Mouse (Mus musculus): ENCODE measurements around the gene Serpinb6b. TPM values are rescaled to one million over a fixed set of nuclear protein-coding genes. Genes with fewer than 3 reads are reported as not detected.

Serpinb6b gene
- polyA plus RNA-seq, 1 experiment, result 15.9 TPM

GRCm38 (mm10) chr13:33005501-33006075 is 40.6 kb downstream of the Serpinb6b start:
- no peak overlapping the region for H3K27ac ChIP-seq (ENCODE audit: control insufficient read depth, insufficient read depth, low read length)
- no peak for DNase-seq
- WGBS, result 73% methylated on average over 2 of the region's 2 CpGs
- no peak for TF ChIP-seq POLR2A (IDR thresholded peaks at IDR 0.05; ENCODE audit: control insufficient read depth, extremely low read depth, insufficient read depth, low read length, poor library complexity)
- no peak for TF ChIP-seq CTCF (IDR thresholded peaks at IDR 0.05; ENCODE audit: borderline replicate concordance, control insufficient read depth, extremely low read depth, insufficient read depth, low read length, poor library complexity)
- no peak overlapping the region for H3K4me3 ChIP-seq (ENCODE audit: control insufficient read depth, insufficient read depth, low read length)
- H3K4me1 ChIP-seq (replicated peaks; ENCODE audit: control insufficient read depth, insufficient read depth, low read length), result peaks cover 5% of the 10 kb centered on the region
- H3K27me3 ChIP-seq (ENCODE audit: control insufficient read depth, insufficient read depth, low read length), result no peaks in the 10 kb centered on the region
- H3K36me3 ChIP-seq (ENCODE audit: control insufficient read depth, insufficient read depth, low read length), result 0 out of 2 replicates have a peak, but pooled peaks cover 6% of the 10 kb centered on the region

GRCm38 (mm10) chr13:33006555-33006954 is 41.5 kb downstream of the Serpinb6b start:
- Histone ChIP-seq H3K27ac (ENCODE audit: control insufficient read depth, insufficient read depth, low read length) (no peak overlapping the region), H3K4me1 (replicated peaks; ENCODE audit: control insufficient read depth, insufficient read depth, low read length) (peaks cover 5% of the 10 kb centered on the region), H3K27me3 (ENCODE audit: control insufficient read depth, insufficient read depth, low read length) (no peaks in the 10 kb centered on the region), H3K36me3 (ENCODE audit: control insufficient read depth, insufficient read depth, low read length) (0 out of 2 replicates have a peak, but pooled peaks cover 6% of the 10 kb centered on the region), H3K4me3 (ENCODE audit: control insufficient read depth, insufficient read depth, low read length) (no peak overlapping the region)
- TF ChIP-seq POLR2A (IDR thresholded peaks at IDR 0.05; ENCODE audit: control insufficient read depth, extremely low read depth, insufficient read depth, low read length, poor library complexity) (no peak), CTCF (IDR thresholded peaks at IDR 0.05; ENCODE audit: borderline replicate concordance, control insufficient read depth, extremely low read depth, insufficient read depth, low read length, poor library complexity) (no peak)
- over 99% methylated on average over 3 of the region's 3 CpGs for WGBS
- no peak for DNase-seq

GRCm38 (mm10) chr13:33012395-33012794 is 47.4 kb downstream of the Serpinb6b start:
- Histone ChIP-seq H3K36me3 (ENCODE audit: control insufficient read depth, insufficient read depth, low read length) (0 out of 2 replicates have a peak, but pooled peaks cover 6% of the 10 kb centered on the region), H3K27ac (ENCODE audit: control insufficient read depth, insufficient read depth, low read length) (no peak overlapping the region), H3K4me1 (replicated peaks; ENCODE audit: control insufficient read depth, insufficient read depth, low read length) (no peaks in the 10 kb centered on the region), H3K4me3 (ENCODE audit: control insufficient read depth, insufficient read depth, low read length) (no peak overlapping the region), H3K27me3 (ENCODE audit: control insufficient read depth, insufficient read depth, low read length) (no peaks in the 10 kb centered on the region)
- TF ChIP-seq CTCF (IDR thresholded peaks at IDR 0.05; ENCODE audit: borderline replicate concordance, control insufficient read depth, extremely low read depth, insufficient read depth, low read length, poor library complexity), result no peak
- no peak for TF ChIP-seq POLR2A (IDR thresholded peaks at IDR 0.05; ENCODE audit: control insufficient read depth, extremely low read depth, insufficient read depth, low read length, poor library complexity)
- no peak for DNase-seq
- 95% methylated on average over 1 of the region's 1 CpGs for WGBS

- DNase-seq, result no peak
- TF ChIP-seq CTCF (IDR thresholded peaks at IDR 0.05; ENCODE audit: borderline replicate concordance, control insufficient read depth, extremely low read depth, insufficient read depth, low read length, poor library complexity), result no peak
- no peak for TF ChIP-seq POLR2A (IDR thresholded peaks at IDR 0.05; ENCODE audit: control insufficient read depth, extremely low read depth, insufficient read depth, low read length, poor library complexity)
- WGBS, result 89% methylated on average over 2 of the region's 2 CpGs
- H3K4me1 ChIP-seq (replicated peaks; ENCODE audit: control insufficient read depth, insufficient read depth, low read length), result no peaks in the 10 kb centered on the region
- no peak overlapping the region for H3K4me3 ChIP-seq (ENCODE audit: control insufficient read depth, insufficient read depth, low read length)
- H3K36me3 ChIP-seq (ENCODE audit: control insufficient read depth, insufficient read depth, low read length), result 0 out of 2 replicates have a peak, but pooled peaks cover 6% of the 10 kb centered on the region
- no peak overlapping the region for H3K27ac ChIP-seq (ENCODE audit: control insufficient read depth, insufficient read depth, low read length)
- no peaks in the 10 kb centered on the region for H3K27me3 ChIP-seq (ENCODE audit: control insufficient read depth, insufficient read depth, low read length)
These were observed 48.3 kb downstream of the Serpinb6b start for GRCm38 (mm10) chr13:33013271-33013670.

GRCm38 (mm10) chr13:33022371-33022770 is 57.4 kb downstream of the Serpinb6b start:
- Histone ChIP-seq H3K36me3 (ENCODE audit: control insufficient read depth, insufficient read depth, low read length) (no peaks in the 10 kb centered on the region), H3K4me3 (ENCODE audit: control insufficient read depth, insufficient read depth, low read length) (no peak overlapping the region), H3K27me3 (ENCODE audit: control insufficient read depth, insufficient read depth, low read length) (no peaks in the 10 kb centered on the region), H3K4me1 (replicated peaks; ENCODE audit: control insufficient read depth, insufficient read depth, low read length) (no peaks in the 10 kb centered on the region), H3K27ac (ENCODE audit: control insufficient read depth, insufficient read depth, low read length) (no peak overlapping the region)
- DNase-seq, result no peak
- TF ChIP-seq POLR2A (IDR thresholded peaks at IDR 0.05; ENCODE audit: control insufficient read depth, extremely low read depth, insufficient read depth, low read length, poor library complexity), result no peak
- no peak for TF ChIP-seq CTCF (IDR thresholded peaks at IDR 0.05; ENCODE audit: borderline replicate concordance, control insufficient read depth, extremely low read depth, insufficient read depth, low read length, poor library complexity)
- WGBS, result 88% methylated on average over 1 of the region's 1 CpGs

- Histone ChIP-seq H3K4me3 (ENCODE audit: control insufficient read depth, insufficient read depth, low read length) (no peak overlapping the region), H3K27me3 (ENCODE audit: control insufficient read depth, insufficient read depth, low read length) (no peaks in the 10 kb centered on the region), H3K36me3 (ENCODE audit: control insufficient read depth, insufficient read depth, low read length) (no peaks in the 10 kb centered on the region), H3K4me1 (replicated peaks; ENCODE audit: control insufficient read depth, insufficient read depth, low read length) (no peaks in the 10 kb centered on the region), H3K27ac (ENCODE audit: control insufficient read depth, insufficient read depth, low read length) (no peak overlapping the region)
- TF ChIP-seq POLR2A (IDR thresholded peaks at IDR 0.05; ENCODE audit: control insufficient read depth, extremely low read depth, insufficient read depth, low read length, poor library complexity) (no peak), CTCF (IDR thresholded peaks at IDR 0.05; ENCODE audit: borderline replicate concordance, control insufficient read depth, extremely low read depth, insufficient read depth, low read length, poor library complexity) (no peak)
- DNase-seq, result no peak
- WGBS, result 33% methylated on average over 1 of the region's 1 CpGs
These were observed 61.5 kb downstream of the Serpinb6b start for GRCm38 (mm10) chr13:33026427-33027057.

Measured in thymus, adult 2 months (tissue).